In the genomic region with DNA sequence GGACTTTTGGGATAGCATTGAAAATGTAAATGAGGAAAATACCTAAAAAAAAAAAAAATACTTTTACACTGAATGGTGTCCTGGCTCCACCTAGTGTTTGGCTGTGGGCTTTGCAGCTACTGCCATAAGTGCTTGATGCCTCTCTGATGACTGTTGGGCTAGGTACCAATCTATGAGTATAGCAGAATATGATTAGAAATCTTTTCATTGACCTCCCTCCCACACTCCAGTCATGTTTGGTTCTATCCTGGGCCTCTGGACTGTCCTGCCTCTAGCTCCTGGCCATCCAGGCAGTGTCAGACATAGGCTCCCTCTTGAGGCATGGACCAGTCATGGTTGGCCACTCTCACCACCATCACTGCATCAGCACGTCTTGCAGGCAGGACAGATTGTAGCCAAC, we compare ENCODE assay signal across 10 mouse cellular contexts. TPM values are rescaled to one million over a fixed set of nuclear protein-coding genes. Genes with fewer than 3 reads are reported as not detected.
DNase-seq lines count a peak whose midpoint lies in the region; ATAC-seq lines count a peak whose summit lies in the region.
"Had no signal": no experiment of that assay in that cellular context is flagged by ENCODE, and none has a peak within 500 bp of the region (broad histone marks: within the 10 kb centered on the region; RNA-seq: fewer than 3 reads in every experiment).

No protein-coding gene starts in this region.

- 45% methylated on average over 1 of the region's 1 CpGs for WGBS in hindbrain, embryonic 14.5 days

- no peaks in the 10 kb centered on the region for H3K36me3 ChIP-seq in hindbrain, embryonic 14.5 days (replicated peaks; ENCODE audit: control insufficient read depth, insufficient read depth)

- no peak overlapping the region for H3K4me3 ChIP-seq in hindbrain, embryonic 14.5 days (replicated peaks; ENCODE audit: low read length)

- H3K4me2 ChIP-seq in hindbrain, embryonic 14.5 days (replicated peaks) = no peak overlapping the region

- no peaks in the 10 kb centered on the region for H3K27me3 ChIP-seq in hindbrain, embryonic 14.5 days (ENCODE audit: control insufficient read depth, insufficient read depth, low read length)

- H3K9me3 ChIP-seq in hindbrain, embryonic 14.5 days (ENCODE audit: control insufficient read depth, low read length) = no peaks in the 10 kb centered on the region

- DNase-seq in heart, postnatal 4 days = peak; percentile 42
- DNase-seq in heart, adult 8-10 months (ENCODE audit: low spot score) = no peak
- DNase-seq in urinary bladder, postnatal 14 days (ENCODE audit: low spot score) = peak; percentile 29
- DNase-seq in urinary bladder, postnatal 4 days (ENCODE audit: low spot score in 2 of 2) = no peak
- DNase-seq in embryo, embryonic 11 days = peak; percentile 50
- peak; percentile 47 for DNase-seq in lung, postnatal 14 days
- DNase-seq in ovary, postnatal 10 days (ENCODE audit: low spot score) = no peak
- DNase-seq in hindbrain, embryonic 14.5 days (ENCODE audit: low spot score) = no peak

- H3K4me1 ChIP-seq in hindbrain, embryonic 14.5 days (replicated peaks; ENCODE audit: control insufficient read depth, insufficient read depth, low read length) = no peaks in the 10 kb centered on the region

- H3K27ac ChIP-seq in hindbrain, embryonic 14.5 days = no peak overlapping the region

- ATAC-seq in hindbrain, embryonic 14.5 days (ENCODE audit: low FRiP score) = no peak

- H3K9ac ChIP-seq in hindbrain, embryonic 14.5 days = no peak overlapping the region

RNA-seq across cellular contexts. Expression of gene Olfr1396, which starts 5.8 kb away (rescaled TPM):
- total RNA-seq in heart, postnatal 4 days (2021) = 1 to 10 TPM in 1 of 2 experiments, under 1 TPM in 1; 0.63 to 1.1 TPM
- total RNA-seq in heart, adult 8-10 months (2022) = 1 to 10 TPM in 3 of 4 experiments, under 1 TPM in 1; 0.72 to 1.3 (median 1.1) TPM
- not detected in 2 replicates for polyA plus RNA-seq in hindbrain, embryonic 14.5 days (2014; fragmentation: Nextera tagmentation; extraction: Ambion mirVana)
- total RNA-seq: left cerebral cortex, postnatal 36 days had no signal

RNA-seq across cellular contexts. Expression of gene Ifi47, which starts 32.4 kb away (rescaled TPM):
- total RNA-seq in heart, postnatal 4 days (2021) = 1 to 10 TPM; 1.4 to 1.6 TPM
- total RNA-seq in heart, adult 8-10 months (2022) = 1 to 10 TPM; 2.2 to 3.0 (median 2.7) TPM
- 0.95 and 1.0 TPM in 2 replicates for polyA plus RNA-seq in hindbrain, embryonic 14.5 days (2014; fragmentation: Nextera tagmentation; extraction: Ambion mirVana)

RNA-seq across cellular contexts. Expression of gene Olfr1395, which starts 33.2 kb away (rescaled TPM):
- not detected for total RNA-seq in heart, postnatal 4 days (2021)
- not detected for total RNA-seq in heart, adult 8-10 months (2022)
- not detected in 2 replicates for polyA plus RNA-seq in hindbrain, embryonic 14.5 days (2014; fragmentation: Nextera tagmentation; extraction: Ambion mirVana)
- total RNA-seq: left cerebral cortex, postnatal 36 days had no signal

RNA-seq across cellular contexts. Expression of gene Tgtp2, which starts 44.8 kb away (rescaled TPM):
- not detected for total RNA-seq in heart, postnatal 4 days (2021)
- 1 to 10 TPM; 2.1 to 3.9 (median 3.1) TPM for total RNA-seq in heart, adult 8-10 months (2022)
- not detected in 2 replicates for polyA plus RNA-seq in hindbrain, embryonic 14.5 days (2014; fragmentation: Nextera tagmentation; extraction: Ambion mirVana)

RNA-seq across cellular contexts. Expression of gene Olfr1394, which starts 45.3 kb away (rescaled TPM):
- not detected for total RNA-seq in heart, postnatal 4 days (2021)
- total RNA-seq in heart, adult 8-10 months (2022) = not detected
- polyA plus RNA-seq in hindbrain, embryonic 14.5 days (2014; fragmentation: Nextera tagmentation; extraction: Ambion mirVana) = not detected in 2 replicates
- total RNA-seq: left cerebral cortex, postnatal 36 days had no signal
- polyA plus RNA-seq: embryonic facial prominence, embryonic 14.5 days had no signal

Comparison
In these comparisons a context has a peak if more than half of its experiments do, and no peak if none do; other contexts are left out.
1. DNase-seq: peak in heart, postnatal 4 days (single experiment), urinary bladder, postnatal 14 days (single experiment), embryo, embryonic 11 days (single experiment) and lung, postnatal 14 days (single experiment); none in heart, adult 8-10 months (single experiment), urinary bladder, postnatal 4 days (0 of 2), ovary, postnatal 10 days (single experiment) and hindbrain, embryonic 14.5 days (single experiment).